Mouse (Mus musculus): ENCODE results near the gene Olfr202. TPM values are rescaled to one million over a fixed set of nuclear protein-coding genes. Genes with fewer than 3 reads are reported as not detected.

The Olfr202 gene
- polyA plus RNA-seq (2021; fragmentation: Nextera tagmentation), result not detected in 2 replicates
- long read RNA-seq, experiment 1, result 0 reads
- long read RNA-seq, experiment 2, result 0 reads

GRCm38 (mm10) chr16:59286693-59287092 is at the start of gene Olfr202:
Gene Olfr202, minus strand, starts transcription at chr16:59286793.

GRCm38 (mm10) chr16:59331038-59331437 is 44.4 kb upstream of the Olfr202 start, which contains the start of gene Olfr205:
Gene Olfr205, minus strand, starts transcription at chr16:59331138.

GRCm38 (mm10) chr16:59318148-59318547 is 31.6 kb upstream of the Olfr202 start, which contains the start of gene Olfr204:
Gene Olfr204, minus strand, starts transcription at chr16:59318248.

GRCm38 (mm10) chr16:59298581-59298980 is 12.0 kb upstream of the Olfr202 start, which contains the start of gene Olfr203:
Gene Olfr203, plus strand, starts transcription at chr16:59298881.

GRCm38 (mm10) chr16:59272532-59272931 is 14.1 kb downstream of the Olfr202 start, which contains the start of gene Olfr201:
Gene Olfr201, minus strand, starts transcription at chr16:59272632.

Other genes starting within 250 kb of the Olfr202 start
- not detected in 2 replicates for gene Olfr187, start 247.0 kb downstream of the Olfr202 start, polyA plus RNA-seq (2021; fragmentation: Nextera tagmentation)
- gene Olfr190, start 208.8 kb downstream of the Olfr202 start, polyA plus RNA-seq (2021; fragmentation: Nextera tagmentation), result not detected in 2 replicates
- not detected in 2 replicates for gene Olfr191, start 197.0 kb downstream of the Olfr202 start, polyA plus RNA-seq (2021; fragmentation: Nextera tagmentation)
- not detected in 2 replicates for gene Olfr193, start 174.9 kb downstream of the Olfr202 start, polyA plus RNA-seq (2021; fragmentation: Nextera tagmentation)
- not detected in 2 replicates for gene Olfr194, start 165.7 kb downstream of the Olfr202 start, polyA plus RNA-seq (2021; fragmentation: Nextera tagmentation)
- not detected in 2 replicates for gene Olfr195, start 139.7 kb downstream of the Olfr202 start, polyA plus RNA-seq (2021; fragmentation: Nextera tagmentation)
- not detected in 2 replicates for gene Olfr196, start 116.3 kb downstream of the Olfr202 start, polyA plus RNA-seq (2021; fragmentation: Nextera tagmentation)
- gene Olfr198, start 83.3 kb downstream of the Olfr202 start, polyA plus RNA-seq (2021; fragmentation: Nextera tagmentation), result not detected in 2 replicates
- not detected in 2 replicates for gene Olfr199, start 67.0 kb downstream of the Olfr202 start, polyA plus RNA-seq (2021; fragmentation: Nextera tagmentation)
- not detected in 2 replicates for gene Olfr201, start 14.2 kb downstream of the Olfr202 start, polyA plus RNA-seq (2021; fragmentation: Nextera tagmentation)
- not detected in 2 replicates for gene Olfr203, start 12.1 kb upstream of the Olfr202 start, polyA plus RNA-seq (2021; fragmentation: Nextera tagmentation)
- not detected in 2 replicates for gene Olfr204, start 31.5 kb upstream of the Olfr202 start, polyA plus RNA-seq (2021; fragmentation: Nextera tagmentation)
- not detected in 2 replicates for gene Olfr205, start 44.3 kb upstream of the Olfr202 start, polyA plus RNA-seq (2021; fragmentation: Nextera tagmentation)
- gene Olfr206, start 62.5 kb upstream of the Olfr202 start, polyA plus RNA-seq (2021; fragmentation: Nextera tagmentation), result not detected in 2 replicates
- not detected in 2 replicates for gene Olfr209, start 77.2 kb upstream of the Olfr202 start, polyA plus RNA-seq (2021; fragmentation: Nextera tagmentation)
- gene Gabrr3, start 120.5 kb upstream of the Olfr202 start, polyA plus RNA-seq (2021; fragmentation: Nextera tagmentation), result not detected in 2 replicates
- 11.1 and 11.9 TPM in 2 replicates for gene Riox2, start 185.0 kb upstream of the Olfr202 start, polyA plus RNA-seq (2021; fragmentation: Nextera tagmentation)